Mouse (Mus musculus) lung, embryonic 14.5 days (tissue): ENCODE results near the gene Cyp19a1. TPM values are rescaled to one million over a fixed set of nuclear protein-coding genes. Genes with fewer than 3 reads are reported as not detected.

Experiments used
- ATAC-seq: fragments of 200-750 bp; cut with Nextera tagmentation; 2 replicates; pipeline ENCODE4 v1.8.0; 2017; ENCODE audit warnings: mild to moderate bottlenecking, moderate TSS enrichment, moderate library complexity; ENCODE audit not compliant: insufficient read depth
- DNase-seq: peaks from one replicate; pipeline ENCODE4 v3.0.0-alpha.2; 2015
- H3K27ac ChIP-seq: fragments of 300-500 bp; sonication (generic); 2 replicates; pipeline ENCODE4 v1.5.1; 2014; ENCODE audit warnings: low read depth, mild to moderate bottlenecking, moderate library complexity
- H3K27me3 ChIP-seq: fragments of 300-500 bp; sonication (generic); 2 replicates; pipeline ENCODE4 v1.6.1; 2014; ENCODE audit warnings: low read length, control low read depth; ENCODE audit not compliant: insufficient read depth
- H3K36me3 ChIP-seq: fragments of 300-500 bp; sonication (generic); 2 replicates; pipeline ENCODE4 v1.6.1; 2014; ENCODE audit warnings: control low read depth; ENCODE audit not compliant: insufficient read depth
- H3K4me1 ChIP-seq: fragments of 300-500 bp; sonication (generic); 2 replicates; pipeline ENCODE4 v1.6.1; 2014; ENCODE audit warnings: antibody characterized with exemption, control low read depth; ENCODE audit not compliant: insufficient read depth
- H3K4me2 ChIP-seq: fragments of 300-500 bp; sonication (generic); 2 replicates; pipeline ENCODE4 v1.6.1; 2014; ENCODE audit warnings: mild to moderate bottlenecking
- H3K4me3 ChIP-seq: fragments of 300-500 bp; sonication (generic); 2 replicates; pipeline ENCODE4 v1.5.1; 2014; ENCODE audit warnings: low read depth, low read length
- H3K9ac ChIP-seq: fragments of 300-500 bp; sonication (generic); 2 replicates; pipeline ENCODE4 v1.6.1; 2014
- H3K9me3 ChIP-seq: fragments of 300-500 bp; sonication (generic); 2 replicates; pipeline ENCODE4 v1.6.1; 2016; ENCODE audit warnings: low read depth, low read length, control low read depth
- CTCF ChIP-seq: IDR thresholded peaks from 2 replicates; pipeline ENCODE4 v1.5.1; 2016; ENCODE audit warnings: antibody characterized with exemption, low read depth
- WGBS: fragments of 180-500 bp; shearing (Covaris S2); extraction: QIAGEN DNeasy Blood & Tissue Kit; methylation state at CpG from one replicate; pipeline ENCODE4 v1.1.7; 2014; 5-methylcytosine and 5-hydroxymethylcytosine counted together
- polyA plus RNA-seq: library from polyadenylated mRNA; unstranded; fragments of >200 nt; fragmentation: Nextera tagmentation; extraction: Ambion mirVana; gene quantifications from 2 replicates; pipeline ENCODE4 v1.2.1, GENCODE M21; 2014

Gene Cyp19a1
- polyA plus RNA-seq, 1 experiment from 2014 or later, result not detected

DNA sequence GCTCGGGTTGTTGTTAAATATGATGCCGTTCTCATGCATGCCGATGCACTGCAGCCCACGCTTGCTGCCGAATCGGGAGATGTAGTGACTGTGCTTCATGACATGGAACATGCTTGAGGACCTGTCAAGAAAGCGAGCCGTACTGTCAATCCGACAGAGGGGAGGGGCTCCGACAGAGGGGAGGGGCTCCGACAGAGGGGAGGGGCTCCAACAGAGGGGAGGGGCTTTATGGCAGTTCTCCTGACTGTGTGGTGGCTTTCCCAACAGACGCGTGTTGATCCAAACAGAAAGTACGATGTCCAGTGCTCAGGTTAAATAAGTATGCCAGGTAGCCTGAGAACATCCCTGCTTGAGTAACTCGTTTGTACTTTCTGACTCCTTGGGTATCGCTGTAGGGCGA lies 87.7 kb downstream of the Cyp19a1 start:
- Histone ChIP-seq H3K27ac (no peak overlapping the region), H3K36me3 (no peaks in the 10 kb centered on the region), H3K27me3 (no peaks in the 10 kb centered on the region), H3K4me1 (no peaks in the 10 kb centered on the region), H3K9ac (no peak overlapping the region), H3K9me3 (no peaks in the 10 kb centered on the region), H3K4me2 (no peak overlapping the region), H3K4me3 (no peak overlapping the region)
- DNase-seq, result no peak
- WGBS, result 68% methylated on average over 17 of the region's 17 CpGs
- no peak for ATAC-seq
- TF ChIP-seq CTCF, result no peak

DNA sequence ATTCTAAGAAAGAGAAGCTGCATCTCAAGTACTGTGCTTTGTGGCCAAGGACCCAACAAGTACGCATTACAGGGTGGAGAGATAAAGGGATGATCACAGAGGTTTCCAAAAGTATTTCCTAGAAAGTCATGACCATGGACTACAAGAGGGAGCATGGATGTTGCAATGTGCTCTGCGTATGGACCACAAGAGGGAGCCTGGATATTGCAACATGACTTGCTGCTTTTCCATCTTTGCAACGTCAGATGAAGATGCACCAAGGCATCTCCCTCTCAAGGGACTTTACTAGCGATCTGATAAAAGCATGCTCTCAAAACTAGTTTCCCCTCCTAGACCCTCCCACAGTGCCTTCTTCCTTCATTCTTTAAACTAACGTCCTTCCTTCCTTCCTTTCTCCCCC lies 98.4 kb downstream of the Cyp19a1 start:
- no peaks in the 10 kb centered on the region for H3K36me3 ChIP-seq
- H3K9me3 ChIP-seq, result no peaks in the 10 kb centered on the region
- no peak overlapping the region for H3K4me3 ChIP-seq
- H3K27me3 ChIP-seq, result no peaks in the 10 kb centered on the region
- peak; percentile 74 for TF ChIP-seq CTCF
- 36% methylated on average over 5 of the region's 5 CpGs for WGBS
- H3K4me2 ChIP-seq, result no peak overlapping the region
- peak; percentile 72 for DNase-seq
- no peaks in the 10 kb centered on the region for H3K4me1 ChIP-seq
- no peak for ATAC-seq
- H3K9ac ChIP-seq, result no peak overlapping the region
- H3K27ac ChIP-seq, result no peak overlapping the region

DNA sequence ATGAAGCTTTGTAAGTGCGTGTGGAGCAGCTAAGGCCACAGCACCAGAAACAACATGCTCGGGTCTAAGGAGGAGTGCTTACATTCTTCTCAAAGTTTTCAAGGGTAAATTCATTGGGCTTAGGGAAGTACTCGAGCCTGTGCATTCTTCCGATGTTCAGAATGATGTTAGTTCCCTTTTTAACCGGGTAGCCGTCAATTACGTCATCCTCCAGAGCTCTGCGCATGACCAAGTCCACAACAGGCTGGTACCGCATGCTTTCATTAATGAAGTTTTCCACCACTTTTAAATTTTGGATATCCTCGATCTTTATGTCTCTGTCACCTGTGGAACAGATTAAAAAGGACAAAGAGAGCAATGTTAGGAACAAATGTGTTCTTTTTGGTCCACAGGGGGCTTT lies 99.5 kb downstream of the Cyp19a1 start:
- no peak for ATAC-seq
- Histone ChIP-seq H3K9ac (no peak overlapping the region), H3K36me3 (no peaks in the 10 kb centered on the region), H3K27ac (no peak overlapping the region), H3K4me3 (no peak overlapping the region), H3K27me3 (no peaks in the 10 kb centered on the region), H3K9me3 (no peaks in the 10 kb centered on the region), H3K4me2 (no peak overlapping the region), H3K4me1 (no peaks in the 10 kb centered on the region)
- no peak for TF ChIP-seq CTCF
- DNase-seq, result no peak
- 79% methylated on average over 10 of the region's 10 CpGs for WGBS

DNA sequence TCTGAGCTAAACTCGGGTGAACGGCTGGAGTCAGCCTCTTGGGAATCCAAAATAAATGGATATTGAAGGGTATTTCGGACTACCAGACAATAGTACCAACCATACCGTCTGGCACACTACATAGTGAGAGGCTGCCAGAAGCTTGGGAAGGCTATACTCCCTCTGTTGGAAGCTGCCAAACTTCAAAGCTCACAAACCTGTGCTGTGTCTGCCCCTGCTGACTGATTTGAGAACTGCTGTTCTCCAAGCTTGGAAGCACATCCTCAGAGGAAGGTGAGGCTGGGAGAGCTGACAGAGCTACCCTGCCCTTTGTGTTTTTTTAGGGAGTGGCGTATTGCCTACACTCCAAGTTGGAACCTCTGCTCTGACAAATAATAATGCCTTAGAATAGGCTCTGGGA lies 104.8 kb downstream of the Cyp19a1 start:
- H3K9ac ChIP-seq, result no peak overlapping the region
- H3K9me3 ChIP-seq, result no peaks in the 10 kb centered on the region
- H3K4me2 ChIP-seq, result no peak overlapping the region
- TF ChIP-seq CTCF, result peak; percentile 58
- no peak overlapping the region for H3K27ac ChIP-seq
- no peak for ATAC-seq
- DNase-seq, result peak; percentile 44
- no peaks in the 10 kb centered on the region for H3K36me3 ChIP-seq
- no peaks in the 10 kb centered on the region for H3K4me1 ChIP-seq
- no peak overlapping the region for H3K4me3 ChIP-seq
- 72% methylated on average over 5 of the region's 5 CpGs for WGBS
- no peaks in the 10 kb centered on the region for H3K27me3 ChIP-seq

DNA sequence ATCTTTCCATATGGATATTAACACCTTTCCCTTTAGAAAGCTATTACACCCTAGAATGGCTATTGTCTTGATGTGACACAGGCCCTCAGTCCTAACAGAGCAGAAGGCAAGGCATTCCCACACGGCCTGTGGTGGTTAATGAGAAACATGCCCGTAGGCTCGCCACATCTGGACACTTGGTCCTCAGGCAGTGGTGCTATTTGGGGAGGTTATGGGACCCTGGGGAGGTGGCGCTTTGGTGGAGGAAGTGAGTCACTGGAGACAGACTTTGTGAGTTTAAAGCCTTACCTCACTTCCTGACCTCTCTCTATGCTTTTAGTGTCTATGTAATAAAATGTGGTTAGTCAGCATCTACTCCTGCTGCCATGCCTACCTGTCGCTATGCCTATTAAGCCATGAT lies 114.2 kb downstream of the Cyp19a1 start:
- Histone ChIP-seq H3K4me1 (no peaks in the 10 kb centered on the region), H3K9me3 (no peaks in the 10 kb centered on the region), H3K4me3 (no peak overlapping the region), H3K36me3 (no peaks in the 10 kb centered on the region), H3K9ac (no peak overlapping the region), H3K27ac (no peak overlapping the region), H3K27me3 (no peaks in the 10 kb centered on the region), H3K4me2 (no peak overlapping the region)
- ATAC-seq (no peak), DNase-seq (no peak)
- TF ChIP-seq CTCF, result no peak
- 78% methylated on average over 5 of the region's 5 CpGs for WGBS

DNA sequence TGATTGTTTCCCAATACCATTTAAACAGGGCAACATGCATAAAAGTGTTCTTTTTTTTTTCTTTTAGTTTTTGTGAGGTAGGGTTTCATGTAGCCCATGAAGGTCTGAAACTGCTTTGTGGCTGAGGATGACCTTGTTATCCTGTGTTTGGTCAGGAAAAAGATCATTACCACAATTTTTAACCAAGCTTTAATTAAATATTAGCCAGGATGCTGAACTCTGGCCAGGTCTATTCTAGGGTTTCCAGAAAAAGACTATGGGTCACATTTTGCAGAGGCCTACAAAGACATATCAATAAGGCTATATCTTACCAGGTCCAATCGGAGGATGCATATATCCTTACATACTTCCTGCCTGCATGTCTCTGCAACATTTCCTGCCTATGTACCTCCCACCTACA lies 128.7 kb downstream of the Cyp19a1 start:
- Histone ChIP-seq H3K9ac (no peak overlapping the region), H3K4me3 (no peak overlapping the region), H3K36me3 (no peaks in the 10 kb centered on the region), H3K4me1 (no peaks in the 10 kb centered on the region), H3K27ac (no peak overlapping the region), H3K27me3 (no peaks in the 10 kb centered on the region), H3K4me2 (no peak overlapping the region), H3K9me3 (no peaks in the 10 kb centered on the region)
- ATAC-seq, result no peak
- no peak for DNase-seq
- 61% methylated on average over 1 of the region's 1 CpGs for WGBS
- TF ChIP-seq CTCF, result no peak

Other genes starting within 250 kb of the Cyp19a1 start
- gene Tnfaip8l3, start 199.7 kb downstream of the Cyp19a1 start, polyA plus RNA-seq, result 0.49 and 0.76 TPM in 2 replicates
- gene Gldn, start 18.4 kb upstream of the Cyp19a1 start, polyA plus RNA-seq, result not detected in 2 replicates
- 4.3 and 4.6 TPM in 2 replicates for gene Dmxl2, start 233.5 kb upstream of the Cyp19a1 start, polyA plus RNA-seq